Mouse (Mus musculus): Measurements from ENCODE around the gene Gm17334. TPM values are rescaled to one million over a fixed set of nuclear protein-coding genes. Genes with fewer than 3 reads are reported as not detected.

The Gm17334 gene
- polyA plus RNA-seq, 2 experiments, result 0.11 to 0.28 TPM

GRCm38 (mm10) chr11:53810749-53811148 is 37.8 kb upstream of the Gm17334 start:
- Histone ChIP-seq H3K27me3 (ENCODE audit: control insufficient read depth, insufficient read depth, low read length) (no peaks in the 10 kb centered on the region), H3K4me1 (ENCODE audit: control insufficient read depth, insufficient read depth, low read length) (no peaks in the 10 kb centered on the region), H3K4me2 (replicated peaks; ENCODE audit: low read depth, low read length, severe bottlenecking) (no peak overlapping the region), H3K9ac (ENCODE audit: low read depth, low read length, severe bottlenecking) (no peak overlapping the region), H3K27ac (replicated peaks; ENCODE audit: low read depth, low read length) (no peak overlapping the region), H3K36me3 (ENCODE audit: control insufficient read depth, insufficient read depth, low read length) (no peaks in the 10 kb centered on the region), H3K9me3 (ENCODE audit: control insufficient read depth, low read length) (no peaks in the 10 kb centered on the region), H3K4me3 (replicated peaks; ENCODE audit: low read length) (no peak overlapping the region)
- no peak for ATAC-seq (ENCODE audit: low FRiP score, low read depth)
- TF ChIP-seq POLR2A (IDR thresholded peaks at IDR 0.05; ENCODE audit: borderline replicate concordance, extremely low read depth, insufficient read depth, insufficient read length), result no peak
- no peak for DNase-seq (ENCODE audit: low spot score)
- WGBS, result 59% methylated on average over 2 of the region's 2 CpGs

GRCm38 (mm10) chr11:53810156-53810555 is 37.2 kb upstream of the Gm17334 start:
- WGBS, result 52% methylated on average over 5 of the region's 5 CpGs
- H3K9ac ChIP-seq (ENCODE audit: low read depth, low read length, severe bottlenecking), result no peak overlapping the region
- H3K27me3 ChIP-seq (ENCODE audit: control insufficient read depth, insufficient read depth, low read length), result no peaks in the 10 kb centered on the region
- no peaks in the 10 kb centered on the region for H3K9me3 ChIP-seq (ENCODE audit: control insufficient read depth, low read length)
- H3K4me2 ChIP-seq (replicated peaks; ENCODE audit: low read depth, low read length, severe bottlenecking), result no peak overlapping the region
- H3K4me3 ChIP-seq (replicated peaks; ENCODE audit: low read length), result no peak overlapping the region
- no peak for TF ChIP-seq POLR2A (IDR thresholded peaks at IDR 0.05; ENCODE audit: borderline replicate concordance, extremely low read depth, insufficient read depth, insufficient read length)
- no peak for DNase-seq (ENCODE audit: low spot score)
- no peak overlapping the region for H3K27ac ChIP-seq (replicated peaks; ENCODE audit: low read depth, low read length)
- no peaks in the 10 kb centered on the region for H3K4me1 ChIP-seq (ENCODE audit: control insufficient read depth, insufficient read depth, low read length)
- no peak for ATAC-seq (ENCODE audit: low FRiP score, low read depth)
- H3K36me3 ChIP-seq (ENCODE audit: control insufficient read depth, insufficient read depth, low read length), result no peaks in the 10 kb centered on the region

GRCm38 (mm10) chr11:53809354-53809753 is 36.4 kb upstream of the Gm17334 start:
- Histone ChIP-seq H3K27me3 (ENCODE audit: control insufficient read depth, insufficient read depth, low read length) (no peaks in the 10 kb centered on the region), H3K4me2 (replicated peaks; ENCODE audit: low read depth, low read length, severe bottlenecking) (no peak overlapping the region), H3K36me3 (ENCODE audit: control insufficient read depth, insufficient read depth, low read length) (no peaks in the 10 kb centered on the region), H3K4me3 (replicated peaks; ENCODE audit: low read length) (no peak overlapping the region), H3K9me3 (ENCODE audit: control insufficient read depth, low read length) (no peaks in the 10 kb centered on the region), H3K4me1 (ENCODE audit: control insufficient read depth, insufficient read depth, low read length) (no peaks in the 10 kb centered on the region), H3K27ac (replicated peaks; ENCODE audit: low read depth, low read length) (no peak overlapping the region), H3K9ac (ENCODE audit: low read depth, low read length, severe bottlenecking) (no peak overlapping the region)
- no peak for TF ChIP-seq POLR2A (IDR thresholded peaks at IDR 0.05; ENCODE audit: borderline replicate concordance, extremely low read depth, insufficient read depth, insufficient read length)
- 53% methylated on average over 5 of the region's 5 CpGs for WGBS
- DNase-seq (ENCODE audit: low spot score) (no peak), ATAC-seq (ENCODE audit: low FRiP score, low read depth) (no peak)

GRCm38 (mm10) chr11:53805786-53806185 is 32.8 kb upstream of the Gm17334 start:
- DNase-seq (ENCODE audit: low spot score), result peak; percentile 13
- Histone ChIP-seq H3K9ac (ENCODE audit: low read depth, low read length, severe bottlenecking) (no peak overlapping the region), H3K27me3 (ENCODE audit: control insufficient read depth, insufficient read depth, low read length) (no peaks in the 10 kb centered on the region), H3K4me3 (replicated peaks; ENCODE audit: low read length) (no peak overlapping the region), H3K4me2 (replicated peaks; ENCODE audit: low read depth, low read length, severe bottlenecking) (no peak overlapping the region), H3K27ac (replicated peaks; ENCODE audit: low read depth, low read length) (no peak overlapping the region), H3K9me3 (ENCODE audit: control insufficient read depth, low read length) (no peaks in the 10 kb centered on the region), H3K36me3 (ENCODE audit: control insufficient read depth, insufficient read depth, low read length) (no peaks in the 10 kb centered on the region), H3K4me1 (ENCODE audit: control insufficient read depth, insufficient read depth, low read length) (no peaks in the 10 kb centered on the region)
- TF ChIP-seq POLR2A (IDR thresholded peaks at IDR 0.05; ENCODE audit: borderline replicate concordance, extremely low read depth, insufficient read depth, insufficient read length), result no peak
- ATAC-seq (ENCODE audit: low FRiP score, low read depth), result no peak
- 62% methylated on average over 9 of the region's 9 CpGs for WGBS

GRCm38 (mm10) chr11:53804569-53805344 is 31.8 kb upstream of the Gm17334 start:
- no peak overlapping the region for H3K9ac ChIP-seq (ENCODE audit: low read depth, low read length, severe bottlenecking)
- ATAC-seq (ENCODE audit: low FRiP score, low read depth), result no peak
- WGBS, result 70% methylated on average over 14 of the region's 14 CpGs
- H3K4me3 ChIP-seq (replicated peaks; ENCODE audit: low read length), result no peak overlapping the region
- H3K4me1 ChIP-seq (ENCODE audit: control insufficient read depth, insufficient read depth, low read length), result no peaks in the 10 kb centered on the region
- H3K4me2 ChIP-seq (replicated peaks; ENCODE audit: low read depth, low read length, severe bottlenecking), result no peak overlapping the region
- no peaks in the 10 kb centered on the region for H3K9me3 ChIP-seq (ENCODE audit: control insufficient read depth, low read length)
- DNase-seq (ENCODE audit: low spot score), result no peak
- H3K36me3 ChIP-seq (ENCODE audit: control insufficient read depth, insufficient read depth, low read length), result no peaks in the 10 kb centered on the region
- no peaks in the 10 kb centered on the region for H3K27me3 ChIP-seq (ENCODE audit: control insufficient read depth, insufficient read depth, low read length)
- H3K27ac ChIP-seq (replicated peaks; ENCODE audit: low read depth, low read length), result no peak overlapping the region
- no peak for TF ChIP-seq POLR2A (IDR thresholded peaks at IDR 0.05; ENCODE audit: borderline replicate concordance, extremely low read depth, insufficient read depth, insufficient read length)

All from limb, embryonic 14.5 days (tissue).